Mouse (Mus musculus) stomach, postnatal 0 days (tissue): Measurements from ENCODE around the gene Mmp23. TPM values are rescaled to one million over a fixed set of nuclear protein-coding genes. Genes with fewer than 3 reads are reported as not detected.

Experiments used
- ATAC-seq: fragments of 200-750 bp; cut with Nextera tagmentation; 2 replicates; pipeline ENCODE4 v1.8.0; 2017; ENCODE audit not compliant: low FRiP score, low TSS enrichment
- DNase-seq: peaks from one replicate; pipeline ENCODE4 v3.0.0-alpha.2; 2016; ENCODE audit warnings: low spot score
- H3K27ac ChIP-seq: fragments of 300-500 bp; sonication (generic); replicated peaks from 2 replicates; pipeline ENCODE4 v1.5.1; 2014; ENCODE audit warnings: mild to moderate bottlenecking, control low read depth
- H3K27me3 ChIP-seq: fragments of 300-500 bp; sonication (generic); 2 replicates; pipeline ENCODE4 v1.6.1; 2014; ENCODE audit warnings: low read length; ENCODE audit not compliant: control insufficient read depth, insufficient read depth
- H3K36me3 ChIP-seq: fragments of 300-500 bp; sonication (generic); 2 replicates; pipeline ENCODE4 v1.6.1; 2014; ENCODE audit warnings: low read length, mixed read lengths; ENCODE audit not compliant: control insufficient read depth, insufficient read depth
- H3K4me1 ChIP-seq: fragments of 300-500 bp; sonication (generic); replicated peaks from 2 replicates; pipeline ENCODE4 v1.6.1; 2014; ENCODE audit warnings: antibody characterized with exemption; ENCODE audit not compliant: control insufficient read depth, insufficient read depth
- H3K4me2 ChIP-seq: fragments of 300-500 bp; sonication (generic); replicated peaks from 2 replicates; pipeline ENCODE4 v1.6.1; 2014; ENCODE audit warnings: low read depth, mild to moderate bottlenecking, control low read depth, moderate library complexity
- H3K4me3 ChIP-seq: fragments of 300-500 bp; sonication (generic); 2 replicates; pipeline ENCODE4 v1.5.1; 2014; ENCODE audit warnings: low read depth, low read length, control low read depth
- H3K9ac ChIP-seq: fragments of 300-500 bp; sonication (generic); 2 replicates; pipeline ENCODE4 v1.6.1; 2014; ENCODE audit warnings: mild to moderate bottlenecking, low read length, control low read depth, mixed read lengths
- H3K9me3 ChIP-seq: fragments of 300-500 bp; sonication (generic); 2 replicates; pipeline ENCODE4 v1.6.1; 2016; ENCODE audit warnings: low read length; ENCODE audit not compliant: control insufficient read depth
- CTCF ChIP-seq: IDR thresholded peaks from 2 replicates; pipeline ENCODE4 v1.5.1; 2016; ENCODE audit warnings: antibody characterized with exemption, low read depth, mild to moderate bottlenecking, moderate library complexity
- EP300 ChIP-seq: optimal IDR thresholded peaks from 2 replicates; pipeline ENCODE3; 2016; ENCODE audit warnings: antibody characterized with exemption
- WGBS: fragments of 180-500 bp; shearing (Covaris S2); extraction: QIAGEN DNeasy Blood & Tissue Kit; methylation state at CpG from one replicate; pipeline ENCODE4 v1.1.7; 2014; 5-methylcytosine and 5-hydroxymethylcytosine counted together
- polyA plus RNA-seq: library from polyadenylated mRNA; unstranded; fragments of >200 nt; fragmentation: Nextera tagmentation; extraction: Ambion mirVana; gene quantifications from 2 replicates; pipeline ENCODE4 v1.2.1, GENCODE M21; 2015

Mmp23 gene
- polyA plus RNA-seq, 1 experiment from 2014 or later = 89.3 TPM

DNA sequence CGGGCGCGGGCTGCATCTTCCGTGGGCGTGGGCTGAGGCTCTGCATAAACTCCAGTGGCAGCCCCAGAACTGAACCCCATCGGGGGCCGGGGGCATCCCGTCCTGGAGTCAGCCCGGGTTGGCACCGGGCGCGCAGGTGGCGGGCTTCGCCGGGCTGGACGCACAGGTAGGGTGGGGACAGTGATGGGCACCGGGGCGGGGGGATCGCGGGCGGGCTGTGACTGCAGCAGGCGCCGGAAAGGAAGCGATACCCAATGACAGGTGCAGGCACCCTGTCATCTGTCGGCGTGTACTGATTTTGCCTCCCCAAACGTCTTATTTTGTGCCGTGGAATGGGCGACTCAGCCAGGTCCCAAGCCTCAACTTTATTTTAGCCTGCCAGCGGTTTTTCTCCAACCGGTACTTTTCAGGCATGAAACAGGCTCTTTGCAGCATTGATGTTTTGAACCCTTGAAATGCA lies 51.2 kb downstream of the Mmp23 start:
- Histone ChIP-seq H3K27ac (peak overlapping the region; percentile 98), H3K9ac (peak overlapping the region; percentile 97), H3K4me3 (peak overlapping the region; percentile 90), H3K4me1 (no peaks in the 10 kb centered on the region), H3K9me3 (no peaks in the 10 kb centered on the region), H3K36me3 (no peaks in the 10 kb centered on the region), H3K27me3 (no peaks in the 10 kb centered on the region), H3K4me2 (peak overlapping the region; percentile 97)
- DNase-seq (no peak), ATAC-seq (no peak; the same call in 1 of the 2 replicates)
- WGBS = under 1% methylated on average over 25 of the region's 31 CpGs
- TF ChIP-seq EP300 = no peak
- TF ChIP-seq CTCF = no peak

DNA sequence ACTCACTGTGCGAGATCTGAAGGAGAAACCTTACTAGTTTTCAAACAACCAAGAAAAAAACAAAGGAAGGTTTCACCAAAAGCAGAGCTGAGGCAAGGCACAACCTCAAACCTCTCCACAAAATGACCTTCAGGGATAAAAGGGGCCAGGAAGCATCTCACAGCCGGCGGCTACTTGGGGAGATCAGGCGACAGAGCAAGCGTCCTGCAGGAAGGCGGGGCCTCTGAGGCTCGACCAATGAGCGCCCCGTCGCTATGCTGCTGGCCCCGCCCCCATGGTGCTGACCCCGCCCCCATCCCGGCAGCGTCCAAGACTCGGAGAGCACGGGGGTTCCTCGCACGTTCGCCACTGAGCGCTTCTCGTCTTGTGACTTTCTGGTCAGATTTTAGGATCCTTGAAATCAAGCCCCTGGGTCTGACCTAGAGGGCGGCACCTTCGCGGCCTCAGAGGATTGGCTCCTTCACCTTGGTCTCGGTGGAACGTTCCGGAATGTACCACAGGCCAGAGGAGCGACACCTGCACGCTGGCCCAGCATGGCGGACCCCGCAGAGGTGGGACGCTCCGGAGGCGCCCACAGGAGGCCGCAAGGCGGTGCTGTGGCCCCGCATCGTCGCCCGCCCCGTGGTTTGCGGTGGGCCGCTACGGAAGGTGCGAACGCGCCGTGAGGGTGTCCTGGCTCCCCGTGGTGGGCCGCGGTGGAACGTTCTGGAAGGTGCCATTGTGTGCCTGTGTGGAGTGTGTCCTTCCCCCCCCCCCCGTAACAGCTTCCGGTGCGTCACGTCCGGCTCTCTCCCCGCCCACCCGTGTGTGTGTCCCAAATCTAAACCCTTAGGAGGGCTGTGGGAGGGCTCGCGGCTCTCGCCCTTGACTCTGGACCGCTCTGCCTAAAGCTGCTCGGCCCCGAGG lies 51.8 kb downstream of the Mmp23 start, which contains the start of gene Slc35e2:
TSS of gene Slc35e2 (plus strand) at position 326 of the 906 bp plus-strand sequence.
- peak within 1 kb of the TSS; percentile 97 for H3K9ac ChIP-seq
- DNase-seq = peak; percentile 98
- H3K4me2 ChIP-seq = peak within 1 kb of the TSS; percentile 97
- H3K27ac ChIP-seq = peak within 1 kb of the TSS; percentile 98
- H3K9me3 ChIP-seq = no peaks in the 10 kb centered on the region
- WGBS = under 1% methylated on average over 62 of the region's 65 CpGs
- peak within 1 kb of the TSS; percentile 90 for H3K4me3 ChIP-seq
- no peaks in the 10 kb centered on the region for H3K27me3 ChIP-seq
- no peaks in the 10 kb centered on the region for H3K36me3 ChIP-seq
- no peaks in the 10 kb centered on the region for H3K4me1 ChIP-seq
- peak; percentile 95 for ATAC-seq
- peak; percentile 57 for TF ChIP-seq CTCF
- no peak for TF ChIP-seq EP300

Other genes with a start within 250 kb of the Mmp23 start
- gene Cfap74, start 244.2 kb downstream of the Mmp23 start, polyA plus RNA-seq = 0.34 and 0.79 TPM in 2 replicates
- gene Tmem52, start 184.3 kb downstream of the Mmp23 start, polyA plus RNA-seq = 0.21 TPM in 1 of 2 replicates, not detected in the other
- gene Gnb1, start 162.0 kb downstream of the Mmp23 start, polyA plus RNA-seq = 263 and 272 TPM in 2 replicates
- gene Nadk, start 91.0 kb downstream of the Mmp23 start, polyA plus RNA-seq = 75.2 and 78.4 TPM in 2 replicates
- 3.2 and 3.8 TPM in 2 replicates for gene Slc35e2, start 52.0 kb downstream of the Mmp23 start, polyA plus RNA-seq
- gene Cdk11b, start 28.5 kb downstream of the Mmp23 start, polyA plus RNA-seq = 39.5 and 46.9 TPM in 2 replicates
- not detected in 2 replicates for gene Gm10563, start 8.0 kb downstream of the Mmp23 start, polyA plus RNA-seq
- gene Mib2, start 15.8 kb upstream of the Mmp23 start, polyA plus RNA-seq = 10.5 and 11.0 TPM in 2 replicates
- 9.6 and 11.0 TPM in 2 replicates for gene Fndc10, start 41.0 kb upstream of the Mmp23 start, polyA plus RNA-seq
- gene Ssu72, start 51.4 kb upstream of the Mmp23 start, polyA plus RNA-seq = 152 and 153 TPM in 2 replicates
- gene Tmem240, start 81.4 kb upstream of the Mmp23 start, polyA plus RNA-seq = 0.39 and 0.45 TPM in 2 replicates
- gene Atad3a, start 107.7 kb upstream of the Mmp23 start, polyA plus RNA-seq = 48.8 and 55.1 TPM in 2 replicates
- 30.0 and 32.3 TPM in 2 replicates for gene Vwa1, start 121.3 kb upstream of the Mmp23 start, polyA plus RNA-seq
- gene Tmem88b, start 132.5 kb upstream of the Mmp23 start, polyA plus RNA-seq = 0.13 and 0.27 TPM in 2 replicates
- gene Ankrd65, start 137.1 kb upstream of the Mmp23 start, polyA plus RNA-seq = 0.10 and 0.13 TPM in 2 replicates
- gene Mrpl20, start 149.5 kb upstream of the Mmp23 start, polyA plus RNA-seq = 230 and 240 TPM in 2 replicates
- gene Ccnl2, start 159.1 kb upstream of the Mmp23 start, polyA plus RNA-seq = 72.2 and 83.2 TPM in 2 replicates
- gene Aurkaip1, start 177.9 kb upstream of the Mmp23 start, polyA plus RNA-seq = 129 and 133 TPM in 2 replicates
- 79.4 and 88.4 TPM in 2 replicates for gene Mxra8, start 186.3 kb upstream of the Mmp23 start, polyA plus RNA-seq
- gene Dvl1, start 194.0 kb upstream of the Mmp23 start, polyA plus RNA-seq = 8.1 and 10.4 TPM in 2 replicates
- 0.11 and 0.28 TPM in 2 replicates for gene Tas1r3, start 210.0 kb upstream of the Mmp23 start, polyA plus RNA-seq
- 25.0 and 26.5 TPM in 2 replicates for gene Cptp, start 216.1 kb upstream of the Mmp23 start, polyA plus RNA-seq
- 30.7 and 32.6 TPM in 2 replicates for gene Ints11, start 216.2 kb upstream of the Mmp23 start, polyA plus RNA-seq
- gene Pusl1, start 238.4 kb upstream of the Mmp23 start, polyA plus RNA-seq = 35.7 and 36.5 TPM in 2 replicates
- 9.7 and 10.2 TPM in 2 replicates for gene Acap3, start 238.4 kb upstream of the Mmp23 start, polyA plus RNA-seq